Mouse (Mus musculus) midbrain, embryonic 14.5 days (tissue): Measurements from ENCODE around the gene Olfr1018. TPM values are rescaled to one million over a fixed set of nuclear protein-coding genes. Genes with fewer than 3 reads are reported as not detected.

Experiments used
- polyA plus RNA-seq: library from polyadenylated mRNA; unstranded; fragments of >200 nt; fragmentation: Nextera tagmentation; extraction: Ambion mirVana; gene quantifications from 2 replicates; pipeline ENCODE4 v1.2.1, GENCODE M21; 2014

The Olfr1018 gene
- polyA plus RNA-seq, 1 experiment from 2014 or later: not detected

Other genes starting within 250 kb of the Olfr1018 start
- not detected in 2 replicates for gene Olfr996, start 239.3 kb upstream of the Olfr1018 start, polyA plus RNA-seq
- gene Olfr998, start 229.5 kb upstream of the Olfr1018 start, polyA plus RNA-seq: not detected in 2 replicates
- gene Olfr1000, start 206.6 kb upstream of the Olfr1018 start, polyA plus RNA-seq: not detected in 2 replicates
- gene Olfr1002, start 167.8 kb upstream of the Olfr1018 start, polyA plus RNA-seq: not detected in 2 replicates
- gene Olfr154, start 154.0 kb upstream of the Olfr1018 start, polyA plus RNA-seq: not detected in 2 replicates
- gene Olfr1006, start 139.7 kb upstream of the Olfr1018 start, polyA plus RNA-seq: not detected in 2 replicates
- gene Olfr1008, start 129.0 kb upstream of the Olfr1018 start, polyA plus RNA-seq: not detected in 2 replicates
- gene Olfr1009, start 103.1 kb upstream of the Olfr1018 start, polyA plus RNA-seq: not detected in 2 replicates
- not detected in 2 replicates for gene Olfr1012, start 55.7 kb upstream of the Olfr1018 start, polyA plus RNA-seq
- gene Olfr1013, start 51.4 kb upstream of the Olfr1018 start, polyA plus RNA-seq: not detected in 2 replicates
- gene Olfr1014, start 45.8 kb upstream of the Olfr1018 start, polyA plus RNA-seq: not detected in 2 replicates
- not detected in 2 replicates for gene Olfr1015, start 36.5 kb upstream of the Olfr1018 start, polyA plus RNA-seq
- gene Olfr1016, start 15.9 kb upstream of the Olfr1018 start, polyA plus RNA-seq: not detected in 2 replicates
- not detected in 2 replicates for gene Olfr1019, start 27.0 kb downstream of the Olfr1018 start, polyA plus RNA-seq
- not detected in 2 replicates for gene Olfr1020, start 28.6 kb downstream of the Olfr1018 start, polyA plus RNA-seq
- gene Olfr1022, start 50.1 kb downstream of the Olfr1018 start, polyA plus RNA-seq: not detected in 2 replicates
- gene Olfr1023, start 67.2 kb downstream of the Olfr1018 start, polyA plus RNA-seq: not detected in 2 replicates
- gene Olfr1024, start 86.6 kb downstream of the Olfr1018 start, polyA plus RNA-seq: not detected in 2 replicates
- gene Olfr1025-ps1, start 96.7 kb downstream of the Olfr1018 start, polyA plus RNA-seq: not detected in 2 replicates
- gene Olfr1026, start 103.1 kb downstream of the Olfr1018 start, polyA plus RNA-seq: not detected in 2 replicates
- not detected in 2 replicates for gene Olfr1028, start 132.0 kb downstream of the Olfr1018 start, polyA plus RNA-seq
- not detected in 2 replicates for gene Olfr1029, start 155.4 kb downstream of the Olfr1018 start, polyA plus RNA-seq
- gene Olfr1030, start 160.8 kb downstream of the Olfr1018 start, polyA plus RNA-seq: not detected in 2 replicates
- gene Olfr1031, start 171.8 kb downstream of the Olfr1018 start, polyA plus RNA-seq: not detected in 2 replicates
- gene Olfr1032, start 187.1 kb downstream of the Olfr1018 start, polyA plus RNA-seq: not detected in 2 replicates
- 0.63 TPM in 1 of 2 replicates, not detected in the other for gene Olfr1033, start 202.2 kb downstream of the Olfr1018 start, polyA plus RNA-seq
- not detected in 2 replicates for gene Olfr1034, start 227.4 kb downstream of the Olfr1018 start, polyA plus RNA-seq